Mouse (Mus musculus): ENCODE data around the gene Hoxd4.

GRCm38 (mm10) chr2:74680561-74681398 lies 30.9 kb upstream of the Hoxd4 start:
- TF ChIP-seq CTCF (IDR thresholded peaks at IDR 0.05; ENCODE audit: low read depth, low read length): no peak
- TF ChIP-seq TAL1 (conservative IDR thresholded peaks at IDR 0.05; ENCODE audit: low read depth, low read length): no peak
- no peak for TF ChIP-seq POLR2AphosphoS5 (IDR thresholded peaks at IDR 0.05; ENCODE audit: insufficient replicate concordance, low read depth, low read length)
- no peak for TF ChIP-seq GATA1 (IDR thresholded peaks at IDR 0.05; ENCODE audit: borderline replicate concordance, low read length)
- no peak for TF ChIP-seq GATA2 (IDR thresholded peaks at IDR 0.05; ENCODE audit: borderline replicate concordance, low read depth, low read length)
